Mouse (Mus musculus): ENCODE results near the gene Slc8a1.

Slc8a1 gene

GRCm38 (mm10) chr17:81738311-81738755 lies at the start of gene Slc8a1:
Slc8a1 (minus strand) TSS chr17:81738377.
- DNase-seq (ENCODE audit: low spot score) = no peak

GRCm38 (mm10) chr17:81787350-81787749 lies 49.2 kb upstream of the Slc8a1 start:
- DNase-seq (ENCODE audit: low spot score) = peak; percentile 4

GRCm38 (mm10) chr17:81782326-81782725 lies 44.1 kb upstream of the Slc8a1 start:
- DNase-seq (ENCODE audit: low spot score) = no peak

GRCm38 (mm10) chr17:81781491-81781890 lies 43.3 kb upstream of the Slc8a1 start:
- DNase-seq (ENCODE audit: low spot score) = no peak

- no peak for DNase-seq (ENCODE audit: low spot score)
These were observed 41.7 kb upstream of the Slc8a1 start for GRCm38 (mm10) chr17:81779883-81780282.

- DNase-seq (ENCODE audit: low spot score) = no peak
These were observed 12.5 kb upstream of the Slc8a1 start for GRCm38 (mm10) chr17:81750664-81751063.

GRCm38 (mm10) chr17:81743034-81743433 lies 4.9 kb upstream of the Slc8a1 start:
- DNase-seq (ENCODE audit: low spot score) = no peak

- DNase-seq (ENCODE audit: low spot score) = peak; percentile 34
These were observed 2.4 kb upstream of the Slc8a1 start for GRCm38 (mm10) chr17:81740576-81740975.

- DNase-seq (ENCODE audit: low spot score) = no peak
These were observed 398 bp downstream of the Slc8a1 start for GRCm38 (mm10) chr17:81737779-81738178.

- no peak for DNase-seq (ENCODE audit: low spot score)
These were observed 868 bp downstream of the Slc8a1 start for GRCm38 (mm10) chr17:81737309-81737708.

GRCm38 (mm10) chr17:81735583-81735982 lies 2.6 kb downstream of the Slc8a1 start:
- no peak for DNase-seq (ENCODE audit: low spot score)

GRCm38 (mm10) chr17:81729891-81730290 lies 8.3 kb downstream of the Slc8a1 start:
- no peak for DNase-seq (ENCODE audit: low spot score)

- no peak for DNase-seq (ENCODE audit: low spot score)
These were observed 25.9 kb downstream of the Slc8a1 start for GRCm38 (mm10) chr17:81712273-81712751.

GRCm38 (mm10) chr17:81704761-81705160 lies 33.4 kb downstream of the Slc8a1 start:
- no peak for DNase-seq (ENCODE audit: low spot score)

GRCm38 (mm10) chr17:81703258-81703657 lies 34.9 kb downstream of the Slc8a1 start:
- DNase-seq (ENCODE audit: low spot score) = no peak

GRCm38 (mm10) chr17:81701701-81702100 lies 36.5 kb downstream of the Slc8a1 start:
- no peak for DNase-seq (ENCODE audit: low spot score)

- no peak for DNase-seq (ENCODE audit: low spot score)
These were observed 39.4 kb downstream of the Slc8a1 start for GRCm38 (mm10) chr17:81698789-81699188.

GRCm38 (mm10) chr17:81697695-81698094 lies 40.5 kb downstream of the Slc8a1 start:
- DNase-seq (ENCODE audit: low spot score) = no peak

- no peak for DNase-seq (ENCODE audit: low spot score)
These were observed 43.2 kb downstream of the Slc8a1 start for GRCm38 (mm10) chr17:81694977-81695376.

GRCm38 (mm10) chr17:81679616-81680015 lies 58.6 kb downstream of the Slc8a1 start:
- DNase-seq (ENCODE audit: low spot score) = no peak

GRCm38 (mm10) chr17:81677450-81677849 lies 60.7 kb downstream of the Slc8a1 start:
- DNase-seq (ENCODE audit: low spot score) = no peak

- DNase-seq (ENCODE audit: low spot score) = no peak
These were observed 62.0 kb downstream of the Slc8a1 start for GRCm38 (mm10) chr17:81676203-81676602.

- no peak for DNase-seq (ENCODE audit: low spot score)
These were observed 66.9 kb downstream of the Slc8a1 start for GRCm38 (mm10) chr17:81671245-81671644.
